Mouse (Mus musculus): ENCODE measurements around the gene Adig.
A peak's percentile ranks its signal among the peaks of the same experiment; 100 is the strongest.

Gene Adig

DNA sequence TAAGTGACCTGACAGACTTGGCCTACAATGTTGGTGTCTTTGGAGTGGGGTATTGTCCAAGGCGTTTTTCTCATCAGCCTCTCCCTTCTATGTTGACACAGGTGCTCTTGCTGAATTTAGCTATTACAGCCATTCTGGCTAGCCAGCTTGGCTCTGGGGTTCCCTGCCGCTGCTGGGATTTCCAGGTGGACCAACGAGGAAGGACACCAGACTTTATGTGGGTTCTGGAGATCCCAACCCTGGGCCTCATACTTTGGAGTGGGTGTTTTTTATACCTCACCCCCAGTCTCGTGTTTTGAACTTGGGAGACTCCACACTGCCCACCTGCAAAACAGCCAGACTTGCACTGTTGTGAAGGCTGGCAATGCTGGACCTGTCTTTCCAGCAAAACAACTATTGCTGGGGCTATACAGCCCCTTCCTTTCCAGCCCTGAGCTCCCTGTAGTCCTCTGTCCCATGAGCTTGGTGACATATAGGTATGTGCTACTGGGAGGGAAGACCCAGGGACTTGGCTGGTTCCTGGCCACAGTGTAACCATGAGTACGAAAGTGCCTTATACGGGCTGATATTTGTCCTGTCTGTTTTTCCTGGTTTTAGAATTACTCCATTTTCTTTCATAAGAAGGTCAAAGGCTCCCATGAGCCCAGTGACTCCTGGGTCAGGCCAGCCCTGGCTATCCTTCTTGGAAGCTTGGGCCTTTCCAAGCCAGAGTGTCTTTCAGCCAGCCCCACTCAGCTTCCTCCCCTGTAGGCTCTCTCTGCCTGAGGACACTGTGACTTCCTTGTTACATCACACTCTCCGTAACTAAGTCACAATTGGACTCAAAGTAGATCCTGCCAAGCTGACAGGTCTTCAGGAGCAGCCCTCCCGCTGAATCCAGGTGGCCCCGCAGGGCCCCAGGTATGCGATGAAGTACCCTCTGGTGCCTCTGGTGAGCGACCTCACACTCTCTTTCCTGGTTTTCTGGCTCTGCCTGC lies at the start of gene Adig:
TSS of gene Adig (plus strand) at position 777 of the 977 bp plus-strand sequence.
- DNase-seq (ENCODE audit: low read depth, low spot score): peak; percentile 9

- no peak for DNase-seq (ENCODE audit: low read depth, low spot score)
Observed at GRCm38 (mm10) chr2:158456451-158456850, 46.0 kb upstream of the Adig start.

DNA sequence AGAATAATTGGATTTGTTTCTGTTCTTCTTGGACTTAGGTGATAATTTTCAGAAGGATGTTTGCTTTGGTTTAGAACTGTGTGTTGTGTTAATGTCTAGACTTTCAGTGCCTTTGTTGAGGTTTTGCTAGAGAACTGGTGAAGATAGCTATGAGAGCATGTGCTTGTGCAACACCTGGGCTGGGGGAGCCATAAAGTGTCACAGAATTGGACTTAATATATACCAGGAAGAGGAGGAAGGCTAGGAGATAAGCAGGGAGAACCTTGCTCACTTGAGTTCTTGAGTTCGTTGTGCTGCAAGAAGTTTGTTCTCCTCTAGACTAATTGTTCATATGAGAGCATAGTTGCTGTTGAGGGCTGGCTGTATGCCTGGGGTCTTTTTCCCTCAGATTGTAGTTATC lies 44.8 kb upstream of the Adig start:
- DNase-seq (ENCODE audit: low read depth, low spot score): no peak

DNA sequence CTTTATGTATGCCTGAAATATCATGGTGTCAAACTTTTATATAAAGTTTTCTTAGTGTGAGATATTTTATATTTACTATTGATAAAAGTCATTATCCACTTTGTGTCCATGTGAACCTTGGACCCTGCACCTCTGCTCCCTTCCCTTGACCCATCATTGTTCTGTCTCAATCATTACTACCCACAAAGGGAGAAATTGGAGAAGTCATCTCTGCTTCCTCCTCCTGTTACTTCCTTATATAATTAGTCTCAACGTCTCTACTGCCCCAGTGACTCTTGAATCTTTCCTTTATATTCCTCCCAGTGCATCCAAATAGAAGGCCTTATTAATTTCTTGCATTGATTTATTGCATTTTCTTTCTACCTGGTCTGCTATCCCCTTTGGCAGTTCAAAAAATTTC lies 40.0 kb upstream of the Adig start:
- no peak for DNase-seq (ENCODE audit: low read depth, low spot score)

DNA sequence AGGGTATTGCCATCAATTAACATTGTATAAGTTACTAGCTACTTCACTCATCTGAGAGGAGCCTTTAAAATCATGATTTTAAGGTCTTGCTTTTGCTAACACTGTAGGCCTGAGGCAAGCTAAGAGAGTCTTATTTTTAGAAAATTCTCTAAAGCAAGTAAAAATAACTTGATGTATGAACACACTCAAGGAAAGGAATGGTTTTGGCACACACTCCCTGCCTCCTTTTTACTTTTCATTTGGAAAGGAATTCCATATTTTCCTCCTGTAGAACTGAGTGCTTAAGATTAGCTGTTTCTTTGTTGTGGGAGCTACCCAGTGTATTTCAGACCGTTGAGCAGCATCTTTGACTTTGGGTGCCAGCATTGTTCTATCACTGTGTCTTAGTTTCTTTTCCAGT lies 28.3 kb upstream of the Adig start:
- no peak for DNase-seq (ENCODE audit: low read depth, low spot score)

DNA sequence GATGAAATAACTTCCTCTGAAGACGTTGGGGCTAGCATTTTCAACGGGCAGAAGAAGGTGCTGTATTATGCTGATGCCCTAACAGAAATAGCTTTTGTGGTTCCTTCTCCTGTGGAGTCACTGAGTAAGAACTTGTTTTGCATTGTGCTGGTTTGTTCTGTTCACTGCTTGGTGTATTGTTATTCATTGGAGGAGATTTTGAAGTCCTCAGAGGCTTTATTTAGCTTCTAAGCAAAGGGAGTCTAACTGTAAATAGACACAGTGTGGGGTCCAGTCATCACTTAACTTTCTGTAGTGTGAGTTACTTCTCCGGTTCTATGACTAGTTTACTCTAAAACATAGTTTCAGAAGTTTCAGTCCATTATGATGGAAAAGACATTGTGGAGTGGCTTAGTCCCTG lies 24.8 kb upstream of the Adig start:
- DNase-seq (ENCODE audit: low read depth, low spot score): no peak

DNA sequence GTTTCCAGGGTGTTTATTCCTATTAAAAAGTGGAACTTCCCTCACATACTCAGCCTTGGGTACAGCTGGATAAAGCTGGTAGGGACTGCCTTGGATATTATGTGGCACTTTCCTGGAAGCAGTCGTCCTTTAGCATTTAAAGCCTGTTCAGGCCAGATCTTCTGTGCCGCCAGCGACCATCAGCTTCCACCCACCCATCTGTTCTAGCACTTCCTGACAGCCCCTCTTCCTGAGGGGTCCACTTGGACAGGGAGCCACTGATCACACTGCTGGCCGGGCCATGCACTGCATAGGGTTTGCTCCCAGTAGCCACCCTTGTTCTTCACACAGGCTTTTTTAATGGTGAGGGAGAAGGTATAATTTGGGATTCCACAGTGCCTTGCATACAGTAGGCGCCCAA lies 4.0 kb upstream of the Adig start:
- DNase-seq (ENCODE audit: low read depth, low spot score): no peak

GRCm38 (mm10) chr2:158503226-158503625 lies 814 bp downstream of the Adig start:
- DNase-seq (ENCODE audit: low read depth, low spot score): no peak

DNA sequence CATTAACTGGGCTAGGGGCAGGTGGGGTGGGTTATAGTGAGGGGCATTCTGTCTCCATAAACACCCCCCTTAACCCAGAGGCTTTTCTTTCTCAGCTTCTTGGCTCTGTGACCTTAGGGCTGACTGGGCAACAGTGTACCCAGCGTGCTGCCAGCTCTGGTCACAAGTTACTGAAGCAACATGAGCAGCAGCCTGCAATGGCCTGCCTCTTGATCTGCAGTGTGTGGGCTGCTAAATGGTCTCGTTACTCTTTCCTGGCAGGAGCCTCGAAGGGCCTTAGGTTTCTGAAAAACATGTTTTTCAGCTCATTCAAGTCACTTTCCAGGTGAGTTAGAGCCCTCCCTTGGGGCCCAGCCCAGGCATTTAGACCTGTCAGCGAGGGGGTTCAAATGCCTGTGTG lies 1.3 kb downstream of the Adig start:
- DNase-seq (ENCODE audit: low read depth, low spot score): no peak

DNA sequence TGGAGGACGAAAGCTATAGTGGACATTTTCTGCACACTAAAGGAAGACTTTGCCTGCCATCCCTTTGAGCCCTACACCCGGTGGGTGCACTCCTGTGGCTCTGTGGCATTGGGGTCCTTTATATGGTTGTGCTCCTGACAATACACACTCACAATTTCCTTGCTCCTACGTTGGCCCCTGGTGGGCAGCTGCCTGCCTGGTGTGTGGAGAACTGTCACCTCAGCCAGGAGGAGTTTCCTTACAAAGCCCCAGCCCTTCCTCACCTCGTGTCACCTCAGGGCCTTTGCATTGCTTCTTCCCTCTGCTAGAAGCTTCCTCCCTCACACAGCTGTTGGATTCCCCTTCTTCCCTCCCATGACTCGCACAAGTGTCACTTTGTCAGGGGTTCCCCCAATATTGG lies 4.1 kb downstream of the Adig start:
- DNase-seq (ENCODE audit: low read depth, low spot score): no peak

DNA sequence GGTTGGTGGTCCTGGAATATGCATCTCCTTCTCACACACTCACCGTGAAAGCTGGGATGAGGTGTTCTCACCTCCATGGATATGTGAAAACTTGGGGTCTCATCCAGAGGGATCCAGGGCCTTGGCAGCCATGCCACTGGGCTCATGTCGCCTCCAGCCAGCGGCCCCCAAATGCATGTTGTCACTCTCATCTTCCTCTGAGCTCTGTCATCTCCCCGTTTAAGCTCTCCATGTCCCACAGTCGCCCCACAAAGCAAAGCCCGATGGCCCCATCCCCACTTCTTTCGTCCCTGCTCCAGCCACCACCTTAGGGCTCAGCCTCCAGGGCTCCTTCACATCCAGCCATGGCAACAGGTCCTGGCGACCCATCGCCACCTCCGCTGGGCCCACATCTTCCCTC lies 4.6 kb downstream of the Adig start:
- DNase-seq (ENCODE audit: low read depth, low spot score): no peak

DNA sequence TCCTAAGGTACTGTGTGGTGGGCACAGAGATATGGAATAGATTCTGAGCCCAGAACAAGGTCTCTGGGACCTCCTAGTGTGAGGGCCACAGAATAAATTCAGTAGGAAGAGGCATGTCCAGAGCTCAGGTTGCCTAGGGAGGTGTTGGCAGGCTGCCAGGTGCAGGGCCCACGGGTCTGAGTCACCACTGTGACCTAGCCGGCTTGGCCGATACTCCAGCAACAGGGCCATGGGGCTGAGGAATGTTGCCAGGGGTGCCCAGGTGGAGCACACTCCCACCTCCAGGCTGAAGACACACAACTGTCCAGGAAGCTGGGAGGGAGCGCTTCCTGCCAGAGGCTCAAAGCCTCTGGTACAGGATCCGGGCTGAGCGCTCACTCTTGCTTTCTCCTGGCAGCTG lies 8.3 kb downstream of the Adig start:
- DNase-seq (ENCODE audit: low read depth, low spot score): no peak

- DNase-seq (ENCODE audit: low read depth, low spot score): no peak
Observed at GRCm38 (mm10) chr2:158512528-158512927, 10.1 kb downstream of the Adig start, which contains the start of gene Arhgap40. TSS of gene Arhgap40 (plus strand) at chr2:158512796.

GRCm38 (mm10) chr2:158513821-158514336 lies 11.5 kb downstream of the Adig start:
- no peak for DNase-seq (ENCODE audit: low read depth, low spot score)

- no peak for DNase-seq (ENCODE audit: low read depth, low spot score)
Observed at GRCm38 (mm10) chr2:158518583-158518982, 16.2 kb downstream of the Adig start.

DNA sequence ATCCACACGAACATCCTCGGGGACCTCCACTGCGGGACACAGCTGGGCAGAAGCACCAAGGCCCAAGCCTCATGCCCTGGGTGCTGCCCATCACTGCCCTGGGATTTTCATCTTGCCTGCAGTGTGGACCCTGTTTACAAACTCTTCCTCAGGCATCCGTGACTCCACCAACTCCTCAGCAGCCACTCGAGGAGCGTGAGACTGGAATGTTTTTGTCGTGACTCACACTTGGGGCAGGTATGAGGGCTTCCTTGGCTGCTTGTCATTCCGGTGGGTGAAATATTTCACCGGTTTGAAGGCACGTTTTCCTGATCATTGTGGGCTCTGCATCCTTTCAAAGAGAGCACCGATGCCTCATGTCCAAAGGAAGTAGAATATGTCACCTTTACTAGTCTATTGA lies 16.7 kb downstream of the Adig start:
- DNase-seq (ENCODE audit: low read depth, low spot score): no peak

DNA sequence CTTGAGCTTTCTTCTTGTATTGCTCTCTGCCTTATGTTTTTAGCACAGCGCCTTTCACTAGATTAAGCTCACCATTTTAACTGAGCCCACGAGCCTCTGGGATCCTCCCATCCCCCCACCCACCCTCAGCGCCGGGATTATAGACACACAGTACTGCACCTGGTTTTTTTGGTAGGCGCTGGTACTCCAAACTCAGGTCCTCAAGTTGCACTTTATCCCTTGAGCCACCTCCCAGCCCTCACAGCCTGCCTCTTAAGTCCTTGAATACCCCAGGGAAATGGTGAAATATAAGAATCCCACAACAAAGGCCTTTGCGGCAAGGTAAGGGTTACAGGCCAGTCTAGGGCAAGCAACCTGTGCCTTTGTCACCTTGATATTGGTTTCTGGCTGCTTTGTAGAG lies 17.4 kb downstream of the Adig start:
- DNase-seq (ENCODE audit: low read depth, low spot score): no peak

- no peak for DNase-seq (ENCODE audit: low read depth, low spot score)
Observed at GRCm38 (mm10) chr2:158523060-158523459, 20.6 kb downstream of the Adig start.

DNA sequence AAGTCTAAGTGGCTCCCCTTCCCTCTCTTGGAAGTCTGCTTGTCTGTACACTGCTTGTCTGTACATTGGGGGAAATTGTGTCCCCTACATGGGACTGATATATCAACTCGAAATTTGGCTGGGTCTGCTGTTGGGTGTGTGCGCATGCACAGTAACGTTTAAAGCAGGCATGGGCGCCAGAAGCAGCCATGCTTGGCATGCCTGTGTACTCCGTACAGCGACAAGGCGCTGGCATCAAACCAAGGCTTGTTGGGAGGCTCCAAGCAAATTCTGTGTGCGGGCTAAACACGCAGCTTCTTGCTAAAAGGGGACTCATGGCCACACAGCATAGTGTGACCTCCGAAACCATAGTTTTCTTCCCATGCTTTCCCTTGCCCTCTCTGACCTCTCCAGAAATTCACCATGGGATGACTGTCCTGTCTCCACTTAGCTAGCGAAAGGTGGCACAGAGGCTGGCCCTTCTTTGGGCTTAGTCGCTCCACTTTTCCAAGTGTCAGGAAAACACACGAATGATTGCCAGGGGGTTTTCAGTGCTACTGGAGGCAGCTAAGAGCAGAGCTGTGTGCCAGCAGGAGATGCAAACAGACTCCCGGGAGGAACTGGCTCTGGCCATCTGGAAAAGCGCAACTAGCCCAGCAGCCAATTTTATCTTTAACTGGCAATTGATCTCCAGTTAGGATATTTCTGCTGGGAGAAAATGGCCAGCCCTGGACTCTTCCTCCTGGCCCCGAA lies 21.9 kb downstream of the Adig start:
- no peak for DNase-seq (ENCODE audit: low read depth, low spot score)

DNA sequence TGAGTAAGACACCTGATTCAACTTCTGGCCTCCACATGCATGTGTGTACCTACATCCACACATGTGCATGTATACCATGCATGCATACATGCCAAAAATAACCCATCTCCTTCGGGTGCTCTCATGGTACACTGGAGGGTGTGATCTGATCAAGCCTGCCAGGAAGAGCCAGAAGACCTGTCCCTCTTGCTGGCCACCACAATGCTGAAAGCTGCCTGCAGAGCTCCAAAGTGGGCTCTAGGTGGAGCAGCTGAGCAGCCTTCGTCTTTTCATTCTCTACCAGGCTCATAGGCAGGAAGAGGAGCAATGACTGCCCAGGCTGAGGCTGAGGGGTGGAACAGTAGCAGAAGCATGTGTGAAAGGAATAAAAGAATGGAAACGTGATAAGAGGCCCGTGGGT lies 31.7 kb downstream of the Adig start:
- DNase-seq (ENCODE audit: low read depth, low spot score): peak; percentile 74

GRCm38 (mm10) chr2:158534559-158534958 lies 32.1 kb downstream of the Adig start:
- DNase-seq (ENCODE audit: low read depth, low spot score): no peak

Measured in mesoderm, embryonic 11.5 days (tissue).